Mouse (Mus musculus): ENCODE results near the gene Atrip. TPM values are rescaled to one million over a fixed set of nuclear protein-coding genes. Genes with fewer than 3 reads are reported as not detected.

The Atrip gene
- polyA plus RNA-seq, 1 experiment, result 37.1 TPM

GRCm38 (mm10) chr9:109049316-109049715, 24.6 kb downstream of the Atrip start:
- TF ChIP-seq CTCF (IDR thresholded peaks at IDR 0.05; ENCODE audit: extremely low read depth, insufficient read depth, low read length), result no peak
- TF ChIP-seq POLR2A (IDR thresholded peaks at IDR 0.05; ENCODE audit: extremely low read depth, insufficient read depth, low read length), result no peak
- no peak overlapping the region for H3K27ac ChIP-seq (ENCODE audit: insufficient read depth, low read length)
- H3K4me1 ChIP-seq (ENCODE audit: control insufficient read depth, insufficient read depth, low read length), result no peaks in the 10 kb centered on the region
- no peak overlapping the region for H3K4me3 ChIP-seq (ENCODE audit: insufficient read depth, low read length)

GRCm38 (mm10) chr9:109046306-109046705, 27.6 kb downstream of the Atrip start:
- Histone ChIP-seq H3K27ac (ENCODE audit: insufficient read depth, low read length) (no peak overlapping the region), H3K4me3 (ENCODE audit: insufficient read depth, low read length) (no peak overlapping the region)
- TF ChIP-seq CTCF (IDR thresholded peaks at IDR 0.05; ENCODE audit: extremely low read depth, insufficient read depth, low read length) (peak; percentile 58), POLR2A (IDR thresholded peaks at IDR 0.05; ENCODE audit: extremely low read depth, insufficient read depth, low read length) (no peak)

GRCm38 (mm10) chr9:109041351-109041750, 32.6 kb downstream of the Atrip start:
- Histone ChIP-seq H3K4me3 (ENCODE audit: insufficient read depth, low read length) (no peak overlapping the region), H3K4me1 (ENCODE audit: control insufficient read depth, insufficient read depth, low read length) (no peaks in the 10 kb centered on the region), H3K27ac (ENCODE audit: insufficient read depth, low read length) (no peak overlapping the region)
- no peak for TF ChIP-seq POLR2A (IDR thresholded peaks at IDR 0.05; ENCODE audit: extremely low read depth, insufficient read depth, low read length)
- no peak for TF ChIP-seq CTCF (IDR thresholded peaks at IDR 0.05; ENCODE audit: extremely low read depth, insufficient read depth, low read length)

More at GRCm38 (mm10) chr9:109046306-109046705, 27.6 kb downstream of the Atrip start:
- no peaks in the 10 kb centered on the region for H3K4me1 ChIP-seq (ENCODE audit: control insufficient read depth, insufficient read depth, low read length)

GRCm38 (mm10) chr9:109040906-109041305, 33.0 kb downstream of the Atrip start:
- no peaks in the 10 kb centered on the region for H3K4me1 ChIP-seq (ENCODE audit: control insufficient read depth, insufficient read depth, low read length)
- TF ChIP-seq CTCF (IDR thresholded peaks at IDR 0.05; ENCODE audit: extremely low read depth, insufficient read depth, low read length) (no peak), POLR2A (IDR thresholded peaks at IDR 0.05; ENCODE audit: extremely low read depth, insufficient read depth, low read length) (no peak)
- H3K4me3 ChIP-seq (ENCODE audit: insufficient read depth, low read length), result no peak overlapping the region
- H3K27ac ChIP-seq (ENCODE audit: insufficient read depth, low read length), result no peak overlapping the region

GRCm38 (mm10) chr9:109040216-109040615, 33.7 kb downstream of the Atrip start:
- Histone ChIP-seq H3K4me3 (ENCODE audit: insufficient read depth, low read length) (no peak overlapping the region), H3K27ac (ENCODE audit: insufficient read depth, low read length) (no peak overlapping the region), H3K4me1 (ENCODE audit: control insufficient read depth, insufficient read depth, low read length) (no peaks in the 10 kb centered on the region)
- no peak for TF ChIP-seq POLR2A (IDR thresholded peaks at IDR 0.05; ENCODE audit: extremely low read depth, insufficient read depth, low read length)
- no peak for TF ChIP-seq CTCF (IDR thresholded peaks at IDR 0.05; ENCODE audit: extremely low read depth, insufficient read depth, low read length)

- no peaks in the 10 kb centered on the region for H3K4me1 ChIP-seq (ENCODE audit: control insufficient read depth, insufficient read depth, low read length)
- H3K27ac ChIP-seq (ENCODE audit: insufficient read depth, low read length), result no peak overlapping the region
- TF ChIP-seq POLR2A (IDR thresholded peaks at IDR 0.05; ENCODE audit: extremely low read depth, insufficient read depth, low read length), result no peak
- H3K4me3 ChIP-seq (ENCODE audit: insufficient read depth, low read length), result no peak overlapping the region
Observed at GRCm38 (mm10) chr9:109039681-109040080, 34.2 kb downstream of the Atrip start.

GRCm38 (mm10) chr9:109038901-109039364, 35.0 kb downstream of the Atrip start:
- Histone ChIP-seq H3K4me3 (ENCODE audit: insufficient read depth, low read length) (peak overlapping the region; percentile 45), H3K4me1 (ENCODE audit: control insufficient read depth, insufficient read depth, low read length) (no peaks in the 10 kb centered on the region), H3K27ac (ENCODE audit: insufficient read depth, low read length) (0 out of 2 replicates have a peak overlapping the region, but pooled peaks have one; percentile 68)
- TF ChIP-seq CTCF (IDR thresholded peaks at IDR 0.05; ENCODE audit: extremely low read depth, insufficient read depth, low read length) (no peak), POLR2A (IDR thresholded peaks at IDR 0.05; ENCODE audit: extremely low read depth, insufficient read depth, low read length) (no peak)

GRCm38 (mm10) chr9:109038086-109038895, 35.6 kb downstream of the Atrip start, which contains the start of gene Shisa5:
Gene Shisa5, plus strand, starts transcription at chr9:109038565.
- Histone ChIP-seq H3K27ac (ENCODE audit: insufficient read depth, low read length) (peak within 1 kb of the TSS; percentile 68; the same call in 1 of the 2 replicates), H3K4me3 (ENCODE audit: insufficient read depth, low read length) (peak within 1 kb of the TSS; percentile 45), H3K4me1 (ENCODE audit: control insufficient read depth, insufficient read depth, low read length) (no peaks in the 10 kb centered on the region)
- TF ChIP-seq CTCF (IDR thresholded peaks at IDR 0.05; ENCODE audit: extremely low read depth, insufficient read depth, low read length) (no peak), POLR2A (IDR thresholded peaks at IDR 0.05; ENCODE audit: extremely low read depth, insufficient read depth, low read length) (0 out of 2 replicates have a peak, but pooled peaks have one; percentile 6)

- H3K27ac ChIP-seq (ENCODE audit: insufficient read depth, low read length), result no peak overlapping the region
- TF ChIP-seq CTCF (IDR thresholded peaks at IDR 0.05; ENCODE audit: extremely low read depth, insufficient read depth, low read length) (no peak), POLR2A (IDR thresholded peaks at IDR 0.05; ENCODE audit: extremely low read depth, insufficient read depth, low read length) (no peak)
- H3K4me3 ChIP-seq (ENCODE audit: insufficient read depth, low read length), result no peak overlapping the region
- no peaks in the 10 kb centered on the region for H3K4me1 ChIP-seq (ENCODE audit: control insufficient read depth, insufficient read depth, low read length)
Observed at GRCm38 (mm10) chr9:109032435-109032834, 41.5 kb downstream of the Atrip start.

- TF ChIP-seq POLR2A (IDR thresholded peaks at IDR 0.05; ENCODE audit: extremely low read depth, insufficient read depth, low read length) (no peak), CTCF (IDR thresholded peaks at IDR 0.05; ENCODE audit: extremely low read depth, insufficient read depth, low read length) (no peak)
- H3K27ac ChIP-seq (ENCODE audit: insufficient read depth, low read length), result no peak overlapping the region
Observed at GRCm38 (mm10) chr9:109031686-109032085, 42.2 kb downstream of the Atrip start.

More at GRCm38 (mm10) chr9:109031686-109032085, 42.2 kb downstream of the Atrip start:
- H3K4me1 ChIP-seq (ENCODE audit: control insufficient read depth, insufficient read depth, low read length), result peaks cover 2% of the 10 kb centered on the region; the same call in 1 of the 2 replicates
- H3K4me3 ChIP-seq (ENCODE audit: insufficient read depth, low read length), result no peak overlapping the region

Measured in cortical plate, adult 2 months (tissue).